Mouse (Mus musculus) liver, postnatal 0 days (tissue): ENCODE data around the gene Mxd4.

Source experiments
- CTCF ChIP-seq: sonication (generic); IDR thresholded peaks from 2 replicates; pipeline ENCODE4 v1.5.1; 2016; ENCODE audit warnings: antibody characterized with exemption, low read depth
- EP300 ChIP-seq: IDR thresholded peaks from 2 replicates; pipeline ENCODE4 v1.6.1; 2016; ENCODE audit warnings: antibody characterized with exemption, low read depth, mild to moderate bottlenecking

GRCm38 (mm10) chr5:34233221-34233515, 45.6 kb upstream of the Mxd4 start:
- TF ChIP-seq EP300 (no peak), CTCF (no peak)
